Mouse (Mus musculus) kidney, postnatal 0 days (tissue): ENCODE results near the gene Lpp. TPM values are rescaled to one million over a fixed set of nuclear protein-coding genes. Genes with fewer than 3 reads are reported as not detected.

ENCODE experiments used
- ATAC-seq: fragments of 200-750 bp; cut with Nextera tagmentation; replicated peaks from 2 replicates; pipeline ENCODE4 v1.8.0; 2017; ENCODE audit warnings: low read depth, moderate number of reproducible peaks, moderate TSS enrichment, moderate library complexity; ENCODE audit not compliant: low FRiP score
- DNase-seq: peaks from one replicate; pipeline ENCODE4 v3.0.0-alpha.2; 2016; ENCODE audit warnings: low spot score
- H3K27ac ChIP-seq: fragments of 300-500 bp; sonication (generic); 2 replicates; pipeline ENCODE4 v1.5.1; 2014; ENCODE audit warnings: mild to moderate bottlenecking
- H3K27me3 ChIP-seq: fragments of 300-500 bp; sonication (generic); 2 replicates; pipeline ENCODE4 v1.6.1; 2014; ENCODE audit warnings: low read length, mixed read lengths; ENCODE audit not compliant: insufficient read depth
- H3K36me3 ChIP-seq: fragments of 300-500 bp; sonication (generic); 2 replicates; pipeline ENCODE4 v1.6.1; 2014; ENCODE audit warnings: low read length, mixed read lengths; ENCODE audit not compliant: insufficient read depth
- H3K4me1 ChIP-seq: fragments of 300-500 bp; sonication (generic); replicated peaks from 2 replicates; pipeline ENCODE4 v1.6.1; 2014; ENCODE audit warnings: antibody characterized with exemption, low read length, mixed read lengths; ENCODE audit not compliant: insufficient read depth
- H3K4me2 ChIP-seq: fragments of 300-500 bp; sonication (generic); 2 replicates; pipeline ENCODE4 v1.6.1; 2014; ENCODE audit warnings: mild to moderate bottlenecking, low read length, moderate library complexity, mixed read lengths
- H3K4me3 ChIP-seq: fragments of 300-500 bp; sonication (generic); replicated peaks from 2 replicates; pipeline ENCODE4 v1.5.1; 2014; ENCODE audit warnings: low read depth, low read length
- H3K9ac ChIP-seq: fragments of 300-500 bp; sonication (generic); 2 replicates; pipeline ENCODE4 v1.6.1; 2014; ENCODE audit warnings: low read depth, low read length
- H3K9me3 ChIP-seq: fragments of 300-500 bp; sonication (generic); replicated peaks from 2 replicates; pipeline ENCODE4 v1.6.1; 2016; ENCODE audit warnings: low read length, inconsistent platforms, mixed read lengths
- CTCF ChIP-seq: IDR thresholded peaks from 2 replicates; pipeline ENCODE4 v1.5.1; 2016; ENCODE audit warnings: antibody characterized with exemption, low read depth, mild to moderate bottlenecking, moderate library complexity
- WGBS: fragments of 180-500 bp; shearing (Covaris S2); extraction: QIAGEN DNeasy Blood & Tissue Kit; methylation state at CpG from one replicate; pipeline ENCODE4 v1.1.7; 2014; 5-methylcytosine and 5-hydroxymethylcytosine counted together
- polyA plus RNA-seq: library from polyadenylated mRNA; unstranded; fragments of >200 nt; fragmentation: Nextera tagmentation; extraction: Ambion mirVana; gene quantifications from 2 replicates; pipeline ENCODE4 v1.2.1, GENCODE M21; 2015

Lpp gene
- polyA plus RNA-seq, 1 experiment from 2014 or later: 32.9 TPM

- WGBS: 12% methylated on average over 11 of the region's 11 CpGs
- peak; percentile 92 for DNase-seq
- peak; percentile 43; the same call in 1 of the 2 replicates for ATAC-seq
Measured at GRCm38 (mm10) chr16:24919349-24920012, 526.2 kb downstream of the Lpp start.

GRCm38 (mm10) chr16:24930070-24930469, 536.8 kb downstream of the Lpp start:
- Histone ChIP-seq H3K4me1 (peaks cover 6% of the 10 kb centered on the region), H3K27me3 (no peaks in the 10 kb centered on the region), H3K27ac (no peak overlapping the region), H3K36me3 (no peaks in the 10 kb centered on the region), H3K9me3 (no peaks in the 10 kb centered on the region), H3K4me3 (no peak overlapping the region), H3K9ac (no peak overlapping the region), H3K4me2 (no peak overlapping the region)
- no peak for ATAC-seq
- DNase-seq: no peak
- no peak for TF ChIP-seq CTCF

More at GRCm38 (mm10) chr16:24919349-24920012, 526.2 kb downstream of the Lpp start:
- H3K27me3 ChIP-seq: no peaks in the 10 kb centered on the region
- peak overlapping the region; percentile 60 for H3K27ac ChIP-seq
- H3K36me3 ChIP-seq: no peaks in the 10 kb centered on the region
- peak overlapping the region; percentile 41 for H3K4me2 ChIP-seq
- no peak for TF ChIP-seq CTCF
- H3K9me3 ChIP-seq: no peaks in the 10 kb centered on the region
- peak overlapping the region; percentile 16; the same call in 1 of the 2 replicates for H3K4me3 ChIP-seq
- H3K4me1 ChIP-seq: 0 out of 2 replicates have a peak, but pooled peaks cover 3% of the 10 kb centered on the region
- no peak overlapping the region for H3K9ac ChIP-seq

- Histone ChIP-seq H3K4me1 (peaks cover 6% of the 10 kb centered on the region), H3K9ac (no peak overlapping the region), H3K4me3 (no peak overlapping the region), H3K4me2 (no peak overlapping the region), H3K9me3 (no peaks in the 10 kb centered on the region), H3K27ac (no peak overlapping the region), H3K27me3 (no peaks in the 10 kb centered on the region), H3K36me3 (no peaks in the 10 kb centered on the region)
- TF ChIP-seq CTCF: no peak
- ATAC-seq (no peak), DNase-seq (no peak)
- WGBS: 63% methylated on average over 5 of the region's 5 CpGs
Measured at GRCm38 (mm10) chr16:24930621-24931020, 537.3 kb downstream of the Lpp start.

- ATAC-seq: no peak
- Histone ChIP-seq H3K36me3 (no peaks in the 10 kb centered on the region), H3K4me2 (no peak overlapping the region), H3K27me3 (no peaks in the 10 kb centered on the region), H3K27ac (no peak overlapping the region), H3K4me1 (peaks cover 6% of the 10 kb centered on the region), H3K4me3 (no peak overlapping the region), H3K9me3 (no peaks in the 10 kb centered on the region), H3K9ac (no peak overlapping the region)
- DNase-seq: no peak
- TF ChIP-seq CTCF: no peak
- WGBS: 86% methylated on average over 3 of the region's 3 CpGs
Measured at GRCm38 (mm10) chr16:24932816-24933215, 539.5 kb downstream of the Lpp start.

- Histone ChIP-seq H3K4me1 (peaks cover 6% of the 10 kb centered on the region), H3K9me3 (no peaks in the 10 kb centered on the region), H3K27me3 (no peaks in the 10 kb centered on the region), H3K4me3 (no peak overlapping the region), H3K27ac (no peak overlapping the region), H3K4me2 (no peak overlapping the region), H3K9ac (no peak overlapping the region), H3K36me3 (no peaks in the 10 kb centered on the region)
- ATAC-seq (no peak; the same call in 1 of the 2 replicates), DNase-seq (no peak)
- TF ChIP-seq CTCF: no peak
- WGBS: 59% methylated on average over 4 of the region's 4 CpGs
Measured at GRCm38 (mm10) chr16:24933691-24934090, 540.4 kb downstream of the Lpp start.

GRCm38 (mm10) chr16:24941306-24942160, 548.2 kb downstream of the Lpp start:
- WGBS: 49% methylated on average over 9 of the region's 9 CpGs
- no peaks in the 10 kb centered on the region for H3K9me3 ChIP-seq
- H3K27ac ChIP-seq: no peak overlapping the region

More at GRCm38 (mm10) chr16:24941306-24942160, 548.2 kb downstream of the Lpp start:
- H3K27me3 ChIP-seq: no peaks in the 10 kb centered on the region
- DNase-seq (peak; percentile 87), ATAC-seq (peak; percentile 79; the same call in 1 of the 2 replicates)
- H3K9ac ChIP-seq: no peak overlapping the region
- no peaks in the 10 kb centered on the region for H3K36me3 ChIP-seq
- H3K4me3 ChIP-seq: no peak overlapping the region
- peaks cover 3% of the 10 kb centered on the region; the same call in 1 of the 2 replicates for H3K4me1 ChIP-seq
- no peak for TF ChIP-seq CTCF
- no peak overlapping the region for H3K4me2 ChIP-seq
